ENCODE assay signal across 11 mouse cellular contexts in the genomic region with DNA sequence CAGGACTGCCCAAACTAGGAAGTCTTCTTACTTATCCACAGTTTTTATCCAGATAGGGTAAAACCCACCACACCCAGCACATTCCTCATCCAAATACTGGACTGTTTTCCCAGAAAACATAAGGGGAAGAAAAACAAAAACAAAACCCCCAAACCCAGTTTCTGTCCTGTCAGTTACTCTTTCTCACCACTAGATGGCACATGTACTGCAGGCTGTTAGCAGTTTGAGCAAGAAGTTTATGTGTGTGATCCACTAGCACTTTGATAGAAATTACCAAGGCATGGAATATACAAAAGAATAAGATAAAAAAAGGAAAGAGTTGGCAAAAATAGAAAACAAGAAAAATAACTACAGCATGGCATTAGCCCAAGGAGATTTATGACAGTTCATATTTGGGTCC.
DNase-seq lines count a peak whose midpoint lies in the region; ATAC-seq and TF ChIP-seq lines count a peak whose summit lies in the region.
"Had no signal": no experiment of that assay in that cellular context is flagged by ENCODE, and none has a peak within 500 bp of the region (broad histone marks: within the 10 kb centered on the region; RNA-seq: fewer than 3 reads in every experiment).

No protein-coding gene starts in this region.

- no peaks in the 10 kb centered on the region for H3K9me3 ChIP-seq in forebrain, postnatal 0 days (ENCODE audit: low read length)
- no peaks in the 10 kb centered on the region for H3K9me3 ChIP-seq in forebrain, embryonic 16.5 days (ENCODE audit: control insufficient read depth, low read length)
- no peaks in the 10 kb centered on the region for H3K9me3 ChIP-seq in lung, embryonic 14.5 days (ENCODE audit: low read depth, low read length)
- H3K9me3 ChIP-seq: limb, embryonic 12.5 days had no signal

- H3K9ac ChIP-seq in forebrain, postnatal 0 days = no peak overlapping the region
- no peak overlapping the region for H3K9ac ChIP-seq in forebrain, embryonic 16.5 days (replicated peaks; ENCODE audit: low read depth, low read length)
- no peak overlapping the region for H3K9ac ChIP-seq in lung, embryonic 14.5 days
- H3K9ac ChIP-seq: limb, embryonic 12.5 days had no signal

- H3K4me3 ChIP-seq in forebrain, postnatal 0 days (ENCODE audit: low read depth, low read length) = no peak overlapping the region
- no peak overlapping the region for H3K4me3 ChIP-seq in forebrain, embryonic 16.5 days (replicated peaks; ENCODE audit: low read length)
- no peak overlapping the region for H3K4me3 ChIP-seq in lung, embryonic 14.5 days (ENCODE audit: low read depth, low read length)
- H3K4me3 ChIP-seq in bone marrow, adult 2 months (replicated peaks; ENCODE audit: control insufficient read depth, low read depth, low read length) = no peak overlapping the region
- H3K4me3 ChIP-seq: limb, embryonic 12.5 days had no signal

- ATAC-seq in forebrain, postnatal 0 days = no peak
- ATAC-seq in forebrain, embryonic 16.5 days = no peak
- ATAC-seq in lung, embryonic 14.5 days (ENCODE audit: insufficient read depth) = no peak
- ATAC-seq: midbrain, embryonic 16.5 days had no signal

- no peaks in the 10 kb centered on the region for H3K4me1 ChIP-seq in forebrain, postnatal 0 days (ENCODE audit: insufficient read depth)
- H3K4me1 ChIP-seq in forebrain, embryonic 16.5 days (replicated peaks; ENCODE audit: control insufficient read depth, insufficient read depth, low read length) = no peaks in the 10 kb centered on the region
- no peaks in the 10 kb centered on the region for H3K4me1 ChIP-seq in lung, embryonic 14.5 days (ENCODE audit: insufficient read depth)
- no peaks in the 10 kb centered on the region for H3K4me1 ChIP-seq in bone marrow, adult 2 months (ENCODE audit: control insufficient read depth, insufficient read depth, low read length)
- H3K4me1 ChIP-seq: limb, embryonic 12.5 days had no signal

- H3K4me2 ChIP-seq in forebrain, postnatal 0 days (ENCODE audit: low read depth) = no peak overlapping the region
- no peak overlapping the region for H3K4me2 ChIP-seq in forebrain, embryonic 16.5 days (ENCODE audit: low read length)
- no peak overlapping the region for H3K4me2 ChIP-seq in lung, embryonic 14.5 days
- H3K4me2 ChIP-seq: limb, embryonic 12.5 days had no signal

- no peaks in the 10 kb centered on the region for H3K36me3 ChIP-seq in forebrain, postnatal 0 days (ENCODE audit: insufficient read depth)
- no peaks in the 10 kb centered on the region for H3K36me3 ChIP-seq in forebrain, embryonic 16.5 days (ENCODE audit: control insufficient read depth, insufficient read depth)
- no peaks in the 10 kb centered on the region for H3K36me3 ChIP-seq in lung, embryonic 14.5 days (ENCODE audit: insufficient read depth)
- H3K36me3 ChIP-seq: limb, embryonic 12.5 days had no signal

- H3K27ac ChIP-seq in forebrain, postnatal 0 days (ENCODE audit: low read depth, low read length) = no peak overlapping the region
- no peak overlapping the region for H3K27ac ChIP-seq in forebrain, embryonic 16.5 days (ENCODE audit: low read length)
- H3K27ac ChIP-seq in lung, embryonic 14.5 days (ENCODE audit: low read depth) = no peak overlapping the region
- no peak overlapping the region for H3K27ac ChIP-seq in bone marrow, adult 2 months (ENCODE audit: control insufficient read depth, insufficient read depth, low read depth, low read length, poor library complexity)
- H3K27ac ChIP-seq: limb, embryonic 12.5 days had no signal

- no peak for TF ChIP-seq POLR2A in bone marrow, adult 2 months (IDR thresholded peaks at IDR 0.05; ENCODE audit: borderline replicate concordance, control insufficient read depth, low read depth, low read length)

- H3K27me3 ChIP-seq in forebrain, postnatal 0 days (ENCODE audit: insufficient read depth, low read length) = no peaks in the 10 kb centered on the region
- no peaks in the 10 kb centered on the region for H3K27me3 ChIP-seq in forebrain, embryonic 16.5 days (replicated peaks; ENCODE audit: control insufficient read depth, insufficient read depth, low read length)
- no peaks in the 10 kb centered on the region for H3K27me3 ChIP-seq in lung, embryonic 14.5 days (ENCODE audit: insufficient read depth, low read length)
- H3K27me3 ChIP-seq: limb, embryonic 12.5 days had no signal

- peak; percentile 60 for DNase-seq in forebrain, postnatal 0 days
- peak; percentile 51 for DNase-seq in lung, embryonic 14.5 days
- DNase-seq in lung, postnatal 10 days = no peak
- peak; percentile 51 for DNase-seq in retina, embryonic 14.5 days (ENCODE audit: low spot score)
- DNase-seq in layer of hippocampus, postnatal 36 days = no peak
- DNase-seq in thymus, postnatal 36 days = no peak
- DNase-seq: kidney, postnatal 4 days had no signal

- peak; percentile 88 for TF ChIP-seq CTCF in forebrain, postnatal 0 days (IDR thresholded peaks at IDR 0.05; ENCODE audit: low read depth)
- peak; percentile 79 for TF ChIP-seq CTCF in lung, embryonic 14.5 days (IDR thresholded peaks at IDR 0.05; ENCODE audit: low read depth)
- 0 out of 2 replicates have a peak, but pooled peaks have one; percentile 18 for TF ChIP-seq CTCF in bone marrow, adult 2 months (IDR thresholded peaks at IDR 0.05; ENCODE audit: control insufficient read depth, insufficient read depth, low read length)

Comparison
In these comparisons a context has a peak if more than half of its experiments do, and no peak if none do; other contexts are left out.
1. DNase-seq: peak in forebrain, postnatal 0 days (single experiment), lung, embryonic 14.5 days (single experiment) and retina, embryonic 14.5 days (single experiment); none in lung, postnatal 10 days (single experiment), layer of hippocampus, postnatal 36 days (0 of 2) and thymus, postnatal 36 days (0 of 2).
2. CTCF ChIP-seq: peak in every context shown above with its lines; median percentile 88 in forebrain, postnatal 0 days; 79 in lung, embryonic 14.5 days; 18 in bone marrow, adult 2 months.